Mouse (Mus musculus) liver (tissue): ENCODE measurements around the gene Srf.
A peak's percentile ranks its signal among the peaks of the same experiment; 100 is the strongest.
"Not testable (repeated sequence)": the region's sequence is repeated elsewhere in the genome, so short reads cannot be mapped to it uniquely, and the experiment has no call there.

Experiments used
- DNase-seq: peaks from one replicate; pipeline ENCODE4 v3.0.0-alpha.2; 2020; ENCODE audit warnings: mixed read lengths

Srf gene

DNA sequence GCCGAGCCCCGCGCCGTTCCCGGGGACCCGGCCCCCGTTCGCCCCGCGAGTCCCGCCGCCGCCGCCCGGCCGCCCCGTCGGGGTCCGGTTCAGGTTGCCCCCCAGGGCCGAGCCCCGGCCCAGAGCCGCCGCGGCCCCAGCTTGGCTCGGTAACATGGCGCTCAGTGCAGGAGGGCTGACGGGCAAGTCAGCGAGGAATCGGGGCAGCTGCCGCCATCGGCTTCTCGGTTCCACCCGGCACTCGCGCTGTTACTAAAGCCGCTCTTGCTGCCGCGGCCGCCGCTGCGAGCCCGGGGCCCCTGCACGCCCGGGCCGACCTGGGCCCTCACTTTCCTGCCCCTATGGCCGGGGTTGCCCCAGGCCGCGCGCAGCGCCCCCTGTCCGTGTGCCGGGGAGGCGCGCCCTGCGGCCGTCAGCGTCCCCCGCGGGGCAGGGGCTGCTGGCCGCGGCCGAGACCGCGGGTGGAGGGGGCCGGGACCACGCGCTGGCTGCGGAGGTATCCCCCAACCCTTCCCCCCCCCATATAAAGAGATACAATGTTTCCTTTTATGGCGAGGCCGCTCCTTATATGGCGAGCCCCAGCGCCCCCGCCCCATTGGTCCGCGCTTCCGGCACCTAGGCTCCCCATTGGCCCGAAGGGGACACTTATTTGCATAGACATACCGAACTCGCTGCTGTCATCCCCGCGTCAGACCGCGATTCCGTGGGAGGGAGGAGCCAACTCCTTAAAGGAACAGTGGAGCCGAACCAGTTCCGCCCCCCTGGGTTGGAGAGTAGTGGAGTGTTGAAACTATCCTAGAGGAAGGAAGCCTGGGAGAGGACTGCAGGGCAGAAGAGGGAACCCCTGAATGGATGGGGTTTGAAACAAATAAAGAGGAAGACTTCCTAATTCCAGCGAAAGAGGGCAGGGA is at the start of gene Srf:
TSS of gene Srf (minus strand) at position 503 of the 911 bp plus-strand sequence.
- DNase-seq = peak; percentile 97

DNA sequence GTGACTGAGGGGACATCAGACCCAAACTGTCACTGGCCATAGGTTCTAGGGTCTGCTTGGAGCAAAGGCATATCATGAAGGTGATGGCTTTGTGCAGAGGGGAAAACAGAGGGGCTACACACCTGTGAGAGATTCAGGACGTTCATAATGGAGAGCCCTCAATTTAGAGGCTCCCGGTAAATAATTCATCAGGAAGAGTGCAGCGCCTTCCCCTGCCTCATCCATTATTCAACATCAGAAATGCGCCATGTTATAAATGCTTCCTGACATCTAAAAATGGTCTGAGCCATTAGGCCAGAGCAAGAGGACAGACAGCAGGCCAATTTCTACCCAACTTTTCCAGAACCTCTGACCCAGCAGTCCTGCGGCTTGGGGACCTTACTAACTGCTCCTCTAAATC is 49.2 kb upstream of the Srf start:
- DNase-seq = no peak

DNA sequence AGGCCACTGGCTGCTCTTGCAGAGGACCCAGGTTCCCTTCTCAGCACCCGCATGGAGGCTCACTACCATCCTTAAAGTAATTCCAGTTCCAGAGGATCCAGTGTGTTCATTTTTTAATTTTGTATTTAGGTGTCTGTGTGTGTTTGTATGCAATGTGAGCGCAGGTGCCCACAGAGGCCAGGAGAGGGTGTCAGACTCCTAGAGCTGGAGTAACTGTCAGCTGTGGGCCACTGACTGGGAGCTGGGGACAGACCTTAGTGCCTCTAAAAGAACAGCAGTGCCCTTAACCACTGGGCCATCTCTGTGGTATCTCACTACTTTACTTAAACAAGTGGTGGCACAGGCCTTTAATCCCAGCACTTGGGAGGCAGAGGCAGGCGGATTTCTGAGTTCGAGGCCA is 47.3 kb upstream of the Srf start:
- no peak for DNase-seq

DNA sequence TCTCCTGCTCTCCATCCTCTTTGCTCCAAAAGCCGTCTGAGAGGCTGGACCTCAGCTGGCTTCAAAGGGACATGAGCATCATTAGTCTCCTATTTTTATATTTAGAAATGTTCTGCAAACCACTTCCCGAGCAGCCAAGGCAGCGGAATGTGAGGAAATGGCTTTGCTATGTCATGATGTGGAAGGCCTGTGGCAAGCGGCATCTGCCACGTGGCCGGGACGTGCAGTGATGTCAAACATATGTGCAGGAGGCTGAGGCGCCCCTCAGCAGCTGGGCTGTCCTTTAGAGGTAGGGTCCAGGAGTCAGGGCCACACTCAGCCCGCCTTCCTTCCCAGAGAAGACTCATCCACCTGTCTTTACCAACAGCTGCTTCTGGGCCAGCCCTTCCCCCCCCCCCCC is 46.2 kb upstream of the Srf start:
- no peak for DNase-seq

DNA sequence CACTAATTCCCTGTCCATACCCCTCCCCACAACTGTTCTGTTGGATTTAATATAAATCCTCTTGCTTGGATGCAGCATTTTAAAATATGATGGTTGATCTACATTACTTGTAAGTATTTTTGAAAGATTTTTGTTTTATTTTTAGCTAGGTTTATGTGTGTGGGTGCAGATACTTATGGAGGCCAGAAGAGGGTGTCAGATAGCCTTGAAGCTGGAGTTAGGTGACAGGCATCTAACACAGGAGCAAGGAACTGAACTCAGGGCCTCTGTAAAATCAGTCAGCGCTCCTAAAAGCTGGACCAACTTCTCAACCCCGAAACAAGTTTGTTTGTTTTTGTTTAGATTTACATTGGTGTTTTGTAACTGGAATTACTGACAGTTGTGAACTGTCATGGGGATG is 44.6 kb upstream of the Srf start:
- DNase-seq = no peak

DNA sequence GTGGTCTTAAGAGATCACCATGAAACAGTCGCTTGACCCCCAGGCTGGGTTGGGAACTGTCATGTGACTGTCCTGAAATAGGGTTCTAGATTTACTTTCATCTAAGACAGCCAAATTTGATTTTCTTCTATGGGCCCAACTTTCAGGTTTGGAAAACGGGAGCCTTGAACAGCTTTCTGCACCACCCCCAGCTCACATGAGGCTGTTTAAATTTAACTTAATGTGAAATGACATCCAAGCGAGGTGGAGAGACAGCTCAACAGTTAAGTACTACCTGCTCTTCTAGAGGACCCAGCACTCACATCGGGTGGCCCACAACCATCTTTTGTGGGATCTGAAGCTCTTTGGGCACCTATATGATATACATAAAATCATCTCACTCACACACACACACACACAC is 43.0 kb upstream of the Srf start:
- DNase-seq = no peak

DNA sequence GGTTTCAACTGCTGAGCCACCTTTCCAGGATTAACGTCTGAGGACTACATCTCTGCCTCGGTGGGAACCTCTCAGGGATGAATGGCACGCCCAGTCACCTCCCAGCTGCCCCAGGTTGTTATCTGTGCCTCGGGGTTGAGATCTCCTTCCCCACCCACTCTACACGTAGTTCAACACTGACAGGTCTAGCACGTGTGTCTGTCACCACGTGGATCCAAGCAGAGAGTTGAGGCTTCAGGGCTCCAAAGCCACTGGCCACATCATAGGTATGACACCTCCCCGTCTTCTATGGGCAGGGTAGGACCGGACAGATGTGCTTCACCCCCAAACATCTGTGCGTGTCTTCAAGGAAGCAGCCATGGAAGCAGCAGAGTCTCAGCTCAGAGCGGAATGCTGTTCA is 42.0 kb upstream of the Srf start:
- no peak for DNase-seq

DNA sequence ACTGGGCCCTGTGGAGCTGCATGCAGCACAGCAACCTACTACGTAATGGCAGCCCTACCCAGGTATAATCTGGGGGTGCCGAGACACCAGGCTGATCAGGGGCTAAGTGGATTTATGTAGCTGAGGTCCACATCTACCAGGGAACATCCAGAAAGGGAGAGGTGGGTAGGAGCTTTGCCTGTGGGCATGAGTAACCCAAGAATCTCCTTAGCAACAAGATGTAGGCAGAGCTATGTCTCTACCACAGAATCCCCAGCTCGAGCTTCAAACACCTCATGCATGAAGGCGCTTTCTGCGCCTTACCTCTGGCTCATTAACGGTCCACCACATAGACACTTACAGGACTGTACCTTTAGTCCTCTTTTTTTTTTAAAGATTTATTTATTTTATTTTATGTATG is 39.4 kb upstream of the Srf start:
- no peak for DNase-seq

DNA sequence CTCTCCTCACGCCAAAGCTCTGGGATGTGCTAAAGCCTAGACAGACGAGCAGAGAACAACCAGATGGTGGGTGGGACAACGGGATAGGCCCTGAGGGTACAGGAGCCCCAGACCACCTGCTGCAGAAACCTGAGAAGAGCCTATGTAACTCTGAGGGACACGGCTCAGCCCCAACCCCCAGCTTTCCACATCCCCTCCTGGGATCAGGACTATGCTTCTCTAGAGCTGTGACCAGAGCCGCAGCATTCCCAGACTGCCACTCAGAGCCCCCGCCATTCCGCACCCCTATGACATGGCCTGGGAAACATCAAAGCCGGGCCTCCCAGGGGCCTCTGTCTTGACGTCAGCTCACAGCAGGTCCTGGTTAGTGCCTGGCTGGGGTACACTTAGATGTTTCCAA is 38.6 kb upstream of the Srf start:
- DNase-seq = no peak

DNA sequence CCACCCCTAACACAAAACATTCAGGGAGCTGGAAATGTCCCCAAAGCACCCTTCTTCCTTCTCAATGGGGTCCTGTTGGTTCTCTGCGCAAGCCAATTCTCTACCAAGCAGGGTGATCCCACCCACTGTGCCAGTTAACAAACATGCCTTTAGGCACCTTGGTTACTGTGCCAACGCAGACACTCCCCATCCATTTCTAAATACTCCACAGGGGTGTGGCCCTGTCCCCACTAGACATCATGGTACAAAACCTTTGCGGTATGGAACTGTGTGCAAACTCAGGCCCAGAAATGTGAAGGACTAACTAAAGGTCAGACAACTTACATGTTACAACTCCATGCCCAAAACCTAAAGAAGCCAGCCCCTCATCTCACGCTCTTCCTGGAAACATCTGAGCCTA is 37.1 kb upstream of the Srf start:
- DNase-seq = no peak

DNA sequence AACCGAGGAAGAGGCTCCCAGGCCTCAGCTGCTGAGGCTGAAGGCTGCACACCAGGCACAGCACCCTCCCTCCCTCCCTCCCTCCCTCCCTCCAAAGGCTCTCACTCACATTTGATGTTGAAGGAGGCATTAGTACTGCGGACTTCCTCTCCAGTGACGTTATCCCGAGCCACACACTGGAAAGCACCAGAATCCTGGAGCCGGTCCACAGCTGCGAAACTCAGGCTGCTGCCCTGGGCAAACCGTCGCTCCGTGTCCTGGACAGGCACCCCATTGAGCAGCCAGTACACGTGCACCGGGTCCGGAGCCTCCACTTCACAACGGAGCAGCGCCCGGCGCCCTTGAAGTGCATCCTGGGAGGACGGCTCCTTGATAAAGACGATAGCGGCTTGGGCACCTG is 35.4 kb upstream of the Srf start:
- no peak for DNase-seq

DNA sequence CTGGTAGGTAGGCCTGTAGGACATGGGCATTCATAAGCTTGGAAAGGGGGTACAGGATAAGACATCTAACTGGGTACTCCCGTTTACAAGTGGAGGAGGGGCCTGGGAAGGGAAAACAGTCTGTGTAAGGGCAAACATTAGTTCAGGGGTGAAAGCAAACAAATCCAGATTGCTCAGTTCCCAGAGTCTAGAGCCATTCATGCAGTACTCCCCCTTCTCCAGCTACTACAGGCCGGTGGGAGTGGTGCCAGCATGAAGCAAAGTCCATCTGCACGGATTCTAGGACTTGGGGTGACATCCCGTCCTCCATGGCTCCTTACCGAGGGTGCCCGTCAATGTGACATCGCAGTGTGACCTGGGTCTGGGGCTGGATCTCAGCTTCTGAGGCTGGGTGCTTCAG is 34.5 kb upstream of the Srf start:
- DNase-seq = peak; percentile 20

DNA sequence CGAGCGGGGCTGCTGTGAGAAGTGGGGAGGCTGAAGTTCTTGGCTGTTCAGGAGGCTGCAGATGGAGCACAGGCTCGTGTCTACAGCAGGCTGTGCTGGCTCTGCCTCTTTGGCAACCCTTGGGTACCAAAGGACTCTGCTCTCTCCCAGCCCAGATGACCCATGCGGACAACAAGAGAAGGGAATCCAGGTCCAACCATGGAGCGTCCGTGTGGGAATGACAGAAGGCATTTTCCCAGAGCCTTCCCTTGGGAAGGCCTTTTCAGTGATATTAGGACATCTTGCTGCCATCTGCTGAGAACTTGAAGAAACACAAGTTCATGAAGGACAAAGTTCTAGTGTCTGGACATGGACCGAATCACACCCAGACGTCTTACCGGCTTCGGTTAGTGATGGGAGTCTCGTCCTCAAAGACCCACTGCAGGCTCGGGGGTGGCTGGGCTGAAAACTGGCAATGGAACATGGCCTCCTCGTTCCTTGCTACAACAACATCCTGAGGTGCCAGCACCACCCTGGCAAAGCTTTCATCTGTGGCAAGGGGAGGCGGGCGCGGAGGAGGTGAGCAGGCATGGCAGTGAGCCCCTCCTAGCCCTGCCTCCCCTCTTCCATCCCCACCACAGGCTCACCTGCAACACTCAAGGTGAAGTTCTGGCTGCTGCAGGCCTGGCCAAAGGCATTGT is 33.8 kb upstream of the Srf start:
- no peak for DNase-seq

DNA sequence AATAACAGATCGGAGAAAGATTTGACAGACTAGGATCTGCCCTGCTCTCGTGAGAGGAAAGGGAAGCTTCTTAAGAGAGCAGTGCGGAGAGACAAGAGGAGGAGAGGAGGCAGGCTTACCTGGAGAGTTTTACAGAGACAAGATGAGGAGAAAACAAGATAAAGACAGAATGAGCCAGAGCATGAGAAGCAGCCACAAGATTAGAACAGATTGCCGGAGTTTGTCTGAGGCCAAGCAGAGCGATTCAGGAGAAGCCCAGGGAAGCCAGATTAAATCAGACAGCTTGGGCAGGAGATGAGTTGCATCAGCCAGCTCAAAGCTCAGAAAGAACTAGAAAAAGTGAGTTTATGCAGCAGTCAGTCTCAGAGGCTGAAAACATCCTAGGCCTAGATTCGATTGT is 32.9 kb upstream of the Srf start:
- DNase-seq = no peak

DNA sequence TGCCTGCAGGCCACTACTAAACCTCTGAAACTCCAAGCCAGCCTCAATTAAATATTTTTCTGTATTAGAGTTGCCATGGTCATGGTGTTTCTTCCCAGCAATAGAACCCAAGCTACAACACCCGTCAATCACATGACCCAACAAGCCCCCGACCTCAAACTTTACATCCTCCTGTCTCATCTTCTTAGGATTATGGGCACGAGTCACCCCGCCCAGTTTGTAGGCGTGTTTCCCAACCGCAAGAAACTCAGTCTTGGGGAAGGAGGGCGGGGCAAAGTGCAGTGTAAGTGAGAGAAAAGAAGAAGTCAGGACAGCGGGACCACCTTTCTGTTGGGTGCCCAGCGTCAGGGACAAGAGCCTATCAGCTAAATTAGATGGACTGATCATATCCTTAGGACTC is 32.2 kb upstream of the Srf start:
- DNase-seq = peak; percentile 43

DNA sequence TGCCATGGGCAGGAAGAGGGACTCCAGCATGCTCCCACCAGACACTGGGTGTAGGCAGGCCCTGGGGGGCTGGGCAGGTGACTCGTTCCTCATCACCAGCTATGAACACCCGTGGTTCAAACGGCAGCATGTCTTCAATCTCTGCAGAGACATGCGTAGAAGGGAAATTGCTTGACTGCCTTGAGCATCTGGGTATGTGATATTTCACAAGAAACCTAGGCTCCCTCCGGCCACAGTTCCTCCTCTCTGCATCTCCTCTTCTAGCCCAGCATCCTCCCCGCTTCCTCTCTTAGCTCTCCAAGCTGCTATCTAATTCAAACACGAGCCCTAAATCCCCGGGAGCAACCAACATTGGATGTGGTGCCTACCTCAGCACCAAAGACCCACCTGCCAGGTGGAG is 30.4 kb upstream of the Srf start:
- DNase-seq = no peak

DNA sequence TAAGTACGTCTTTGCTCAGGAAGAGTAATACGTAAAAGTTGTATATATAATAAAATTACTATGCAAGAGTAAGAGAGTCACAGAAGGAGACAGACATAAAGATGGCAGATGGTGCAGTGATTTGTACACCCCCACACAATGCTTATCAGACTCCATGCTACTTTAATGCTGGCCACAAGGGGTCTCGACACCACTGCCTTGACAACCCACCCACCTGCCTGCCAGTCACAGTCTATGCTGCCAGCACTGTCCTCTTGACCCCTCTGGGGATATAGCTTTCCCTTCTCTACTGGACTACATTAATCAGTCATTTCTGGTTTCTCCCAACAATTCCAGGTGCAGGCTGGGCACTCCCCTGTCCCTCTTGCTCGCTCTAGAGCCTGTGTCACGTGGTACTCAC is 22.7 kb upstream of the Srf start:
- DNase-seq = no peak

DNA sequence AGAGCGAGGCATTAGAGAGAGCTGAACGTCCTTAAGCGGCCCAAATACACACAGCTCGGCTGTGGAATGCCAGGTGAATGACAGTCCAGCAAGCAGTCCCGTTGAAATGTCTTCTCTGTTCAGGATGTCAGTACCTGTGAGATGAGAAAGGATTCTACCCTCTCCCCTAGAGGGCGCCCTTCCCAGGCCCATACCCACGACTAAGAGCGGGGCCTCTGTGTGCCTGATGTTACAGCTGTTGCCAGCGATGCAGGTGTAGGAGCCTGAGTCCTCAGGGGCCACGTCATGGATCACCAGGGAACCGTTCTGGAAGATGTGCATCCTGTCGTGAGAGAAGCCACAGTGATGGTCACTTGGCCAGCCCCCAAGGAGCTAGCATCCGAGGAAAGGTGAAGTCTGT is 20.1 kb upstream of the Srf start:
- no peak for DNase-seq

DNA sequence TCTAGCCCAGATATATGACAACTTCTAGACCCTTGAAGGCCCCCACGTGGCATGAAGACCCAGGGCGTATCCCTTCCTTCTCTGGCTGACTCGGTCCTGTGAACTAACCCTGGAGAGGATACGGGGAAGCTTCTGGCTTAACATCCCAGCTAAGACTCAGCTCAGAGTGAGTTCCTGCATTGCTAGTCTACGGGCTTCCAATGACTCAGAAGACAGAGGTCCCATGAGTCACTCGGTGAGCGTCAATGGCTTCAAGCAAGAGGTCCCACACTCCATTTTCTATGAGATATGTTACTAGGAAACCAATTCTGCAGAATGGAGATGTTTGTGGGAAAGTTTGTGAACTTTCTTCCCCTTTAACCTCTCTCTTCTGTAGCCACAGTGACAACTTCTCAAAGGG is 18.6 kb upstream of the Srf start:
- DNase-seq = no peak

DNA sequence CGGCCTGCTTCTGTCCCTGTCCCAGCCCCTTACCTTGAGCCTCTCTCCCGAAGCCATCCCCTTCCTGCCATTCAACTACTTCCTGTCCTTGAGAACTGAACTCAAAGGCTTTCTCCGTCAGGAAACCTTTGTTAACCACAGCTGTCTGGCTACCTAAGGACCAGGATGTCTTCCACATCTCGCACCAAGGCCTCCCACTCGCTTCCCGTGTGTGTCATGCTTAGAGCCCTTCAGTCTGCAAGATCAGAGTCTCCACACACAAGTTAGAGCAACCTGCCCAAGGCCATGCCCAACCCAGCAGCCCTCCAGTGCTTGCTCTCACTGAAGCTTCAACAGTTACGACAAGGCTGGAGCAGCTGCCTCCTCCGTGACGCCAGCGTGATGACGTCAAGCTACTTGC is 15.0 kb upstream of the Srf start:
- no peak for DNase-seq

DNA sequence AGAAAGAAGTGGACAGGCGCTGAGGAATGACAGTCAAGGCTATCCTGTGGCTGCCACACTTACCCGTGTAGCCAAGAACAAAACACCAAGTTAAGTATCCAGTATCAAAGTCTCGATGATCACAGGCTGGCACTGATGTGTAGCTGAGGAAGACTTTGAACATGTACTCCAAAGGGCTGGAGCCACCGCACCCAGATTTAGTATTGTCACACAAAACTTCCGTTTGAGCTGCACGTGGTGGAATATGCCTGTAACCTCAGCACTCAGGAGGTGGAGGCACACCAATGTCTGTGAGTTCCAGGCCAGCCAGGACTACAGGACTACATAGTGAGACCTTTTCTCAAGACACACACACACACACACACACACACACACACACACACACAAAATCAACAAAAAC is 3.2 kb upstream of the Srf start:
- no peak for DNase-seq

DNA sequence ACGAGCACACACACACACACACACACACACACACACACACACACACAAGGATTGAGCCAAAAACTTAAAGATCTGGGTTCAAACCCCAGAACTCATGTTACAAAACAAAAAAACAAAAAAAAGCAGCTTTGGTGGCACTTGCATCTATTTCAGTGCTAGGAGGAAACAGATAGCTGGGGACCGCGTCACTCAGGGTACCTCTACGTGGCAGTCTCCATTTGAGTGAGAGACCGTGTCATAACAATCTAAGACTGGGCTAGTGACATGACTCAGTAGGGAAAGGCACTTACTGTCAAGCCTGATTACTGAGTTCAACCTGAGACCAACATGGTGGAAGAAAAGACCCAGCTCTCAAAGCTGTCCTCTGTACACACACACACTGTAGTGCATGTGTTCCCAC is 2.2 kb upstream of the Srf start:
- DNase-seq = no peak

DNA sequence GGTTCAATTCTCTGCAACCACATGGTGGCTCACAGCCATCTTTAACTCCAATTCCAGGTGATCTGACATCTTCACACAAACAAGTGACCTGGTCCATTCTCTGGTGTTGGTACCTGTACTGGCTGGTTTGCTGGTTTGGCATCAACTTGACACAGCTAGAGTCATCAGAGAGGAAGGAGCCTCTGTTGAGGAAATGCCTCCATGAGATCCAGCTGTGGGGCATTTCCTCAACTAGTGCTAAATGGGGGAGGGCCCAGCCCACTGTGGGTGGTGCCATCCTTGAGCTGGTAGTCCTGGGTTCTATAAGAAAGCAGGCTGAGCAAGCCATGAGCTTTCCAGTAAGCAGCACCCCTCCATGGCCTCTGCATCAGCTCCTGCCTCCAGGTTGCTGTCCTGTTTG is 1.3 kb upstream of the Srf start:
- not testable (repeated sequence) for DNase-seq

DNA sequence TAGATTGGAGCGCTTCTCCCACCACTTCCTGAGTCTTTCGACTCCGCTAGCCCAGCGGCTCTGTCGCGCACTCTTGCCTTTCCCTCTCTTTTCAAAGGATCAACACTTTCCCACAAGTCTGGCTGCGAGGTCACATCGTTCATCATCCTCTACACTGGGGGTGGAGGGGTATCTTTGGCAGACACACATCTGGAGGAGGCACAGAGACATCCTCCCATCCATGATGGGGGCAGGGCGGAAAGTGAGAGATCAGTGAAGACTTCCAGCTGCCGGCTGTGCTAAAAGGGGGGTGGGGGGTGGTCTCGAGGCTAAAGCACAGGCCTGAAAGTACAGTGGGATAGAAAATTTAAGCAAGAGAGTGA is 590 bp upstream of the Srf start:
- DNase-seq = peak; percentile 63
